8 mouse cellular contexts compared by ENCODE assay signal in the genomic region with DNA sequence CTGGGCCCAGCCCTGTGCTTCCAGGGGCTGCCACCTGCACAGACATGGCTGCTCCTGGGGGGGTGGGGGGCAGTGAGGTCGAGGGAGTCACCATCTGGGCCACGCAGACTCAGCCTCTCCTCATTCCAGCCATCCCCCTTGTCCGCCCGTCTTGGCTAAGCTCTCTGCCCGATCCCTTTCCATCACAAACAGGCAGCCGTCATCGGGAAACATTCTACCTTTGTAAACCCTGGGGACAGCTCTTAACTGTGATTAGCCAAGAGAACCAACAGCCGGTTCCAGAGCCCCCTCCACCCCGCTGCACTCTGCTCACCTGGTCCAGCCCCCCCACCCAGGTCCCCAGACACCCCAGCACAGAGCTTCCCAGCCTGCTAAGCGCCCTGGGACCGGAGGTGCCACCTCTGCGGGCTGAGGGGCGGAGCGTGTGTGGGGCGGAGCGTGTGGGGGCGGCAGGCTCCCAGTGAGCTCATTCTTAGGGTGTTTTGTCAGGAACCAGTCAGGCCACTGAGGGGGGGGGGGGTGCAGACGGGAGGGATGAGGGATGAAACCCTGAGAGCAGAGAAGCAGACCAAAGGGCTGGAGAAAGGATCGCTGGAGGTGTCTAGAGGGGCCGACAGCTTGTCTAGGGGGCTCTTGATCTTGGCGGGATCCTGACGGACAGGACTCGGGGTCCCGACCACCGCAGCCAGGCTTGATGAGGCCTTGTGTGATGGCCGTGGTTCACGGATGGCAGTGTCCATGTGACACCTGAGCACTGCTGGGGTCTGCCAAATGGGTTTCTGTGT. TPM values are rescaled to one million over a fixed set of nuclear protein-coding genes. Genes with fewer than 3 reads are reported as not detected.
DNase-seq lines count a peak whose midpoint lies in the region; ATAC-seq and TF ChIP-seq lines count a peak whose summit lies in the region.

No protein-coding gene starts in this region.

- H3K79me2 ChIP-seq in myocyte (ENCODE audit: control insufficient read depth, insufficient read depth) = no peaks in the 10 kb centered on the region

- WGBS in embryonic facial prominence, embryonic 14.5 days = 3% methylated on average over 26 of the region's 27 CpGs
- 4% methylated on average over 27 of the region's 27 CpGs for WGBS in hindbrain, postnatal 0 days
- 7% methylated on average over 27 of the region's 27 CpGs for WGBS in liver, embryonic 12.5 days (ENCODE audit: insufficient replicate concordance)

- H3K4me3 ChIP-seq in layer of hippocampus, adult 2 months = peak overlapping the region; percentile 23; the same call in 1 of the 2 replicates
- H3K4me3 ChIP-seq in embryonic facial prominence, embryonic 14.5 days (ENCODE audit: low read depth, low read length) = peak overlapping the region; percentile 28
- no peak overlapping the region for H3K4me3 ChIP-seq in hindbrain, postnatal 0 days (ENCODE audit: low read length)
- peak overlapping the region; percentile 38 for H3K4me3 ChIP-seq in liver, embryonic 12.5 days
- H3K4me3 ChIP-seq in myocyte = no peak overlapping the region

- DNase-seq in layer of hippocampus, adult 2 months (ENCODE audit: low spot score in 2 of 2) = no peak
- no peak for DNase-seq in layer of hippocampus, adult 8-10 months (ENCODE audit: low spot score in 2 of 2)
- DNase-seq in embryonic facial prominence, embryonic 14.5 days (ENCODE audit: low spot score) = peak; percentile 72
- DNase-seq in hindbrain, postnatal 0 days (ENCODE audit: low spot score) = no peak
- no peak for DNase-seq in right cerebral cortex, adult 18-20 months
- no peak for DNase-seq in frontal cortex, postnatal 25 days (ENCODE audit: low spot score in 2 of 2)

- peak overlapping the region; percentile 55 for H3K4me2 ChIP-seq in embryonic facial prominence, embryonic 14.5 days (ENCODE audit: low read depth, low read length)
- H3K4me2 ChIP-seq in hindbrain, postnatal 0 days (ENCODE audit: low read depth, low read length) = peak overlapping the region; percentile 46
- peak overlapping the region; percentile 66 for H3K4me2 ChIP-seq in liver, embryonic 12.5 days
- H3K4me2 ChIP-seq in myocyte (ENCODE audit: low read depth) = peak overlapping the region; percentile 64

- peak overlapping the region; percentile 55 for H3K9ac ChIP-seq in embryonic facial prominence, embryonic 14.5 days (ENCODE audit: low read depth, low read length)
- H3K9ac ChIP-seq in hindbrain, postnatal 0 days (replicated peaks; ENCODE audit: low read length) = peak overlapping the region; percentile 30; the same call in 1 of the 2 replicates
- 0 out of 2 replicates have a peak overlapping the region, but pooled peaks have one; percentile 4 for H3K9ac ChIP-seq in liver, embryonic 12.5 days

- TF ChIP-seq POLR2A in myocyte (IDR thresholded peaks at IDR 0.05; ENCODE audit: insufficient read length, low read depth) = no peak

- H3K27ac ChIP-seq in layer of hippocampus, adult 2 months = no peak overlapping the region
- H3K27ac ChIP-seq in embryonic facial prominence, embryonic 14.5 days (replicated peaks; ENCODE audit: low read depth, low read length) = peak overlapping the region; percentile 55
- H3K27ac ChIP-seq in hindbrain, postnatal 0 days = no peak overlapping the region
- no peak overlapping the region for H3K27ac ChIP-seq in liver, embryonic 12.5 days

- no peak overlapping the region for H3ac ChIP-seq in myocyte (ENCODE audit: control insufficient read depth, insufficient read length)

- peak; percentile 72 for ATAC-seq in embryonic facial prominence, embryonic 14.5 days (ENCODE audit: low read depth)
- ATAC-seq in hindbrain, postnatal 0 days = 0 out of 2 replicates have a peak, but pooled peaks have one; percentile 5
- ATAC-seq in liver, embryonic 12.5 days = no peak

- peaks cover 7% of the 10 kb centered on the region; the same call in 1 of the 2 replicates for H3K9me3 ChIP-seq in embryonic facial prominence, embryonic 14.5 days (ENCODE audit: control insufficient read depth, low read length)
- no peaks in the 10 kb centered on the region for H3K9me3 ChIP-seq in hindbrain, postnatal 0 days (ENCODE audit: low read length)
- peaks cover 11% of the 10 kb centered on the region for H3K9me3 ChIP-seq in liver, embryonic 12.5 days (replicated peaks)

- H3K4me1 ChIP-seq in embryonic facial prominence, embryonic 14.5 days (ENCODE audit: control insufficient read depth, insufficient read depth, low read length) = peaks cover 5% of the 10 kb centered on the region; the same call in 1 of the 2 replicates
- peaks cover 7% of the 10 kb centered on the region; the same call in 1 of the 2 replicates for H3K4me1 ChIP-seq in hindbrain, postnatal 0 days (ENCODE audit: insufficient read depth, low read length)
- H3K4me1 ChIP-seq in liver, embryonic 12.5 days = peaks cover 24% of the 10 kb centered on the region

- TF ChIP-seq CTCF in layer of hippocampus, adult 2 months (conservative IDR thresholded peaks at IDR 0.05) = no peak
- TF ChIP-seq CTCF in hindbrain, postnatal 0 days (IDR thresholded peaks at IDR 0.05; ENCODE audit: low read depth) = no peak

- peaks cover 43% of the 10 kb centered on the region for H3K27me3 ChIP-seq in embryonic facial prominence, embryonic 14.5 days (replicated peaks; ENCODE audit: control insufficient read depth, insufficient read depth, low read length)
- peaks cover 27% of the 10 kb centered on the region for H3K27me3 ChIP-seq in hindbrain, postnatal 0 days (ENCODE audit: insufficient read depth, low read length)
- H3K27me3 ChIP-seq in liver, embryonic 12.5 days (replicated peaks) = peaks cover 64% of the 10 kb centered on the region
- H3K27me3 ChIP-seq in myocyte (ENCODE audit: control insufficient read depth, insufficient read depth, insufficient read length) = peaks cover 17% of the 10 kb centered on the region

- H3K36me3 ChIP-seq in embryonic facial prominence, embryonic 14.5 days (ENCODE audit: control insufficient read depth, insufficient read depth, low read length) = peaks cover 14% of the 10 kb centered on the region
- peaks cover 12% of the 10 kb centered on the region; the same call in 1 of the 2 replicates for H3K36me3 ChIP-seq in hindbrain, postnatal 0 days (ENCODE audit: insufficient read depth, low read length)
- H3K36me3 ChIP-seq in liver, embryonic 12.5 days = peaks cover 11% of the 10 kb centered on the region
- H3K36me3 ChIP-seq in myocyte (ENCODE audit: control insufficient read depth, insufficient read depth) = no peaks in the 10 kb centered on the region

TF ChIP-seq in myocyte, 11 proteins besides CTCF, POLR2A, EP300 and RAD21 (continues in another document):
- TF ChIP-seq E2F4 (IDR thresholded peaks at IDR 0.05; ENCODE audit: insufficient read depth) (no peak), POLR2AphosphoS2 (IDR thresholded peaks at IDR 0.05; ENCODE audit: insufficient read length, low read depth) (no peak), REST (IDR thresholded peaks at IDR 0.05; ENCODE audit: insufficient read depth, insufficient read length) (no peak), SRF (IDR thresholded peaks at IDR 0.05; ENCODE audit: control insufficient read depth, insufficient read length, low read depth) (no peak), CEBPB (IDR thresholded peaks at IDR 0.05; ENCODE audit: insufficient read depth, poor library complexity, severe bottlenecking) (no peak)

RNA-seq across cellular contexts. Expression of gene Klc3, which starts 4.2 kb away (rescaled TPM):
- total RNA-seq in layer of hippocampus, adult 2 months (2021) = 1 to 10 TPM; 3.2 to 3.5 TPM
- 1 to 10 TPM; 3.7 to 8.4 (median 6.9) TPM for total RNA-seq in layer of hippocampus, adult 8-10 months (2022)
- polyA plus RNA-seq in embryonic facial prominence, embryonic 14.5 days (2014; fragmentation: Nextera tagmentation; extraction: Ambion mirVana) = 10.2 and 15.3 TPM in 2 replicates
- 2.3 and 2.9 TPM in 2 replicates for total RNA-seq in hindbrain, postnatal 0 days (2014; rRNA removed)
- polyA plus RNA-seq in hindbrain, postnatal 0 days (2015; fragmentation: Nextera tagmentation; extraction: Ambion mirVana) = 1.7 and 2.7 TPM in 2 replicates
- polyA plus RNA-seq in liver, embryonic 12.5 days (2016; fragmentation: Nextera tagmentation; extraction: Ambion mirVana) = 0.58 and 1.2 TPM in 2 replicates
- 3.5 TPM for polyA plus RNA-seq in myocyte (2012; fragmentation: generic; extraction: Trizol)

RNA-seq across cellular contexts. Expression of gene Ckm, which starts 4.9 kb away (rescaled TPM):
- total RNA-seq in layer of hippocampus, adult 2 months (2021) = not detected
- total RNA-seq in layer of hippocampus, adult 8-10 months (2022) = 1 to 10 TPM in 1 of 4 experiments, under 1 TPM in 1, not detected in 2; 0.18 to 4.8 TPM
- 348 and 732 TPM in 2 replicates for polyA plus RNA-seq in embryonic facial prominence, embryonic 14.5 days (2014; fragmentation: Nextera tagmentation; extraction: Ambion mirVana)
- 3.9 and 27.4 TPM in 2 replicates for total RNA-seq in hindbrain, postnatal 0 days (2014; rRNA removed)
- 0.14 and 0.30 TPM in 2 replicates for polyA plus RNA-seq in hindbrain, postnatal 0 days (2015; fragmentation: Nextera tagmentation; extraction: Ambion mirVana)
- polyA plus RNA-seq in liver, embryonic 12.5 days (2016; fragmentation: Nextera tagmentation; extraction: Ambion mirVana) = 0.15 and 0.20 TPM in 2 replicates
- 1,561 TPM for polyA plus RNA-seq in myocyte (2012; fragmentation: generic; extraction: Trizol)

RNA-seq across cellular contexts. Expression of gene Ercc2, which starts 17.9 kb away (rescaled TPM):
- total RNA-seq in layer of hippocampus, adult 2 months (2021) = 10 to 100 TPM; 36.4 to 36.5 TPM
- total RNA-seq in layer of hippocampus, adult 8-10 months (2022) = 10 to 100 TPM; 36.0 to 41.5 (median 37.7) TPM
- 10.9 and 14.7 TPM in 2 replicates for polyA plus RNA-seq in embryonic facial prominence, embryonic 14.5 days (2014; fragmentation: Nextera tagmentation; extraction: Ambion mirVana)
- 57.3 and 65.1 TPM in 2 replicates for total RNA-seq in hindbrain, postnatal 0 days (2014; rRNA removed)
- polyA plus RNA-seq in hindbrain, postnatal 0 days (2015; fragmentation: Nextera tagmentation; extraction: Ambion mirVana) = 18.6 and 19.9 TPM in 2 replicates
- 9.9 and 10.9 TPM in 2 replicates for polyA plus RNA-seq in liver, embryonic 12.5 days (2016; fragmentation: Nextera tagmentation; extraction: Ambion mirVana)
- polyA plus RNA-seq in myocyte (2012; fragmentation: generic; extraction: Trizol) = 11.5 TPM

RNA-seq across cellular contexts. Expression of gene Ppp1r13l, which starts 40.1 kb away (rescaled TPM):
- 1 to 10 TPM; 6.1 to 6.9 TPM for total RNA-seq in layer of hippocampus, adult 2 months (2021)
- total RNA-seq in layer of hippocampus, adult 8-10 months (2022) = 1 to 10 TPM; 5.7 to 9.2 (median 8.1) TPM
- 11.2 and 11.6 TPM in 2 replicates for polyA plus RNA-seq in embryonic facial prominence, embryonic 14.5 days (2014; fragmentation: Nextera tagmentation; extraction: Ambion mirVana)
- 0.68 and 1.0 TPM in 2 replicates for total RNA-seq in hindbrain, postnatal 0 days (2014; rRNA removed)
- 1.0 and 1.2 TPM in 2 replicates for polyA plus RNA-seq in hindbrain, postnatal 0 days (2015; fragmentation: Nextera tagmentation; extraction: Ambion mirVana)
- 1.7 and 1.9 TPM in 2 replicates for polyA plus RNA-seq in liver, embryonic 12.5 days (2016; fragmentation: Nextera tagmentation; extraction: Ambion mirVana)
- 36.0 TPM for polyA plus RNA-seq in myocyte (2012; fragmentation: generic; extraction: Trizol)

RNA-seq across cellular contexts. Expression of gene Cd3eap, which starts 40.4 kb away (rescaled TPM):
- total RNA-seq in layer of hippocampus, adult 2 months (2021) = 10 to 100 TPM; 18.1 to 19.5 TPM
- total RNA-seq in layer of hippocampus, adult 8-10 months (2022) = 10 to 100 TPM; 18.3 to 20.2 (median 19.0) TPM
- polyA plus RNA-seq in embryonic facial prominence, embryonic 14.5 days (2014; fragmentation: Nextera tagmentation; extraction: Ambion mirVana) = 18.8 and 21.6 TPM in 2 replicates
- total RNA-seq in hindbrain, postnatal 0 days (2014; rRNA removed) = 11.1 and 12.4 TPM in 2 replicates
- 17.9 and 19.3 TPM in 2 replicates for polyA plus RNA-seq in hindbrain, postnatal 0 days (2015; fragmentation: Nextera tagmentation; extraction: Ambion mirVana)
- polyA plus RNA-seq in liver, embryonic 12.5 days (2016; fragmentation: Nextera tagmentation; extraction: Ambion mirVana) = 19.5 and 19.9 TPM in 2 replicates
- 13.7 TPM for polyA plus RNA-seq in myocyte (2012; fragmentation: generic; extraction: Trizol)

Comparison
In these comparisons a context has a peak if more than half of its experiments do, and no peak if none do; other contexts are left out.
1. H3K4me3 ChIP-seq: peak in layer of hippocampus, adult 2 months (single experiment), embryonic facial prominence, embryonic 14.5 days (single experiment) and liver, embryonic 12.5 days (single experiment); none in hindbrain, postnatal 0 days (single experiment) and myocyte (single experiment).
2. H3K9ac ChIP-seq: peak in every context shown above with its lines; median percentile 55 in embryonic facial prominence, embryonic 14.5 days; 30 in hindbrain, postnatal 0 days; 4 in liver, embryonic 12.5 days.
3. RNA of gene Ckm, which starts 4.9 kb away (polyA plus RNA-seq): 1,561 TPM in myocyte (single experiment) and 348 to 732 TPM in embryonic facial prominence, embryonic 14.5 days; 0.15 to 0.20 TPM in liver, embryonic 12.5 days and 0.14 to 0.30 TPM in hindbrain, postnatal 0 days; every median in the first group is over 100 times any median in the second.
4. Peak in every context shown above with its lines, with median percentiles within 50 percentile points of each other: H3K4me2 ChIP-seq.